Mouse (Mus musculus) limb, embryonic 10.5 days (tissue): Measurements from ENCODE around the gene Olfr1441. TPM values are rescaled to one million over a fixed set of nuclear protein-coding genes. Genes with fewer than 3 reads are reported as not detected.

Experiments
- DNase-seq: peaks from one replicate; pipeline ENCODE4 v3.0.0-alpha.2; 2017; ENCODE audit warnings: low spot score
- H3K27ac ChIP-seq: fragments of 300-500 bp; sonication (generic); 2 replicates; pipeline ENCODE4 v1.5.1; 2016; ENCODE audit warnings: mild to moderate bottlenecking
- H3K27me3 ChIP-seq: fragments of 300-500 bp; sonication (generic); 2 replicates; pipeline ENCODE4 v1.6.1; 2016; ENCODE audit warnings: low read depth, mild to moderate bottlenecking; ENCODE audit not compliant: poor library complexity, severe bottlenecking
- H3K36me3 ChIP-seq: fragments of 300-500 bp; sonication (generic); 2 replicates; pipeline ENCODE4 v1.6.1; 2016; ENCODE audit warnings: mild to moderate bottlenecking, moderate library complexity
- H3K4me1 ChIP-seq: fragments of 300-500 bp; sonication (generic); 2 replicates; pipeline ENCODE4 v1.6.1; 2016
- H3K4me3 ChIP-seq: fragments of 300-500 bp; sonication (generic); 2 replicates; pipeline ENCODE4 v1.5.1; 2016; ENCODE audit warnings: mild to moderate bottlenecking, moderate library complexity
- H3K9me3 ChIP-seq: fragments of 300-500 bp; sonication (generic); replicated peaks from 2 replicates; pipeline ENCODE4 v1.6.1; 2016; ENCODE audit warnings: mild to moderate bottlenecking
- WGBS: fragments of 180-500 bp; shearing (Covaris S2); methylation state at CpG from one replicate; pipeline ENCODE4 v1.1.7; 2016; 5-methylcytosine and 5-hydroxymethylcytosine counted together
- polyA plus RNA-seq: library from polyadenylated mRNA; unstranded; fragments of >200 nt; fragmentation: Nextera tagmentation; extraction: Ambion mirVana; gene quantifications from 2 replicates; pipeline ENCODE4 v1.2.1, GENCODE M21; 2016

Olfr1441 gene
- polyA plus RNA-seq = not detected in 2 replicates

GRCm38 (mm10) chr19:12417361-12417760 lies at the start of gene Olfr1441:
TSS of gene Olfr1441 (plus strand) at chr19:12417433.
- no peaks in the 10 kb centered on the region for H3K27me3 ChIP-seq
- H3K27ac ChIP-seq = no peak within 1 kb of the TSS
- H3K4me1 ChIP-seq = no peaks in the 10 kb centered on the region
- H3K4me3 ChIP-seq = no peak within 1 kb of the TSS
- H3K36me3 ChIP-seq = no peaks in the 10 kb centered on the region
- DNase-seq = no peak
- no peaks in the 10 kb centered on the region for H3K9me3 ChIP-seq

- 85% methylated on average over 3 of the region's 3 CpGs for WGBS
- Histone ChIP-seq H3K4me1 (no peaks in the 10 kb centered on the region), H3K27me3 (no peaks in the 10 kb centered on the region), H3K27ac (no peak overlapping the region), H3K4me3 (no peak overlapping the region), H3K9me3 (no peaks in the 10 kb centered on the region), H3K36me3 (no peaks in the 10 kb centered on the region)
- no peak for DNase-seq
Measured at GRCm38 (mm10) chr19:12373004-12373403, 44.2 kb upstream of the Olfr1441 start.

DNA sequence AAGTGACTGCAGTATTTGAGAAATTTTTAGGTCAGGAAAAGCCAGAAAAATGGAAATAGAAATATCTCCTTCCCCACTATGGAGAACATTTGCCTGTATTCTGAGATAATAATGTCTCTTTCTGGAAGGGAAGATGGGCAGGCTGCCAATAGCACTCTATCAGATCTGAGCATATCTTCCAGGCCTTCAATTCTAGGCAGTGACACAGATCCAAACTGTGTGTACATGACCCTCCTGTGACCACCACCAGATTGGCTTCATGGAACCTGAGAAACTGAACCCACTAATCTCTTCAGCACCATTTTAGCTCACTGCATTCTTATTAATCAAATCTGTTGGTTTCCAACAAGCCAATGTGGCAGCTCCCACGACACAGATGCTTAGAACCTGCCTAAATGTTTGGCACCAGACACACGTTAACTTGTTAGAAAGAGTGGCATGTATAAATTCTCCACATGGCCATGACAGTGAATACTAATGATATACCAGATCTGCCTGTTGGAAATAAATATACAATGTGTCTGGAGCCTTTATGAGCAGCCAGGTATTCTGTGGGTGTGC lies 42.7 kb upstream of the Olfr1441 start:
- 67% methylated on average over 2 of the region's 2 CpGs for WGBS
- no peak for DNase-seq
- Histone ChIP-seq H3K4me1 (no peaks in the 10 kb centered on the region), H3K27me3 (no peaks in the 10 kb centered on the region), H3K36me3 (no peaks in the 10 kb centered on the region), H3K27ac (no peak overlapping the region), H3K4me3 (no peak overlapping the region), H3K9me3 (no peaks in the 10 kb centered on the region)

DNA sequence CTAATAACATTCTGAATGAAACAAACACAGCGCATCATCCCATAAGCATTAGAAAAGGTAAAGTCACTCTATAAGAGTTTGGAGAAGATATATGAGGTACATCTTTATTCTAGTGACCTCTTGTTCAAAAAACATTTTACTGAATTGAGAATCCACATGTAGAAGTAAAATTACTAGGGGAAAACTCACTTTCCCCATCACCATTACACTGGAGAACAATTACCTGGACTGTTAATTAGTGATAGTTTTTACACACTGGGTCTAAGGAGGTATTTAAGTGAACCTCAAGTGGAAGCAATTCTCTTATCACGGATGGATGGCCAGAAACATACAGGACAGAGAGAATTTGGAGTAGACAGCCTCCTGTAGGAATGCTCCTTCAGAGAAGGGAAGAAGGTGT lies 30.3 kb upstream of the Olfr1441 start, which contains the start of gene Olfr1440:
Gene Olfr1440 (plus strand): TSS at position 301 of the 400 bp plus-strand sequence.
- Histone ChIP-seq H3K4me1 (no peaks in the 10 kb centered on the region), H3K9me3 (no peaks in the 10 kb centered on the region), H3K27ac (no peak within 1 kb of the TSS), H3K36me3 (no peaks in the 10 kb centered on the region), H3K4me3 (no peak within 1 kb of the TSS), H3K27me3 (no peaks in the 10 kb centered on the region)
- 89% methylated on average over 2 of the region's 2 CpGs for WGBS
- no peak for DNase-seq

GRCm38 (mm10) chr19:12413737-12414136 lies 3.5 kb upstream of the Olfr1441 start:
- no peak for DNase-seq

DNA sequence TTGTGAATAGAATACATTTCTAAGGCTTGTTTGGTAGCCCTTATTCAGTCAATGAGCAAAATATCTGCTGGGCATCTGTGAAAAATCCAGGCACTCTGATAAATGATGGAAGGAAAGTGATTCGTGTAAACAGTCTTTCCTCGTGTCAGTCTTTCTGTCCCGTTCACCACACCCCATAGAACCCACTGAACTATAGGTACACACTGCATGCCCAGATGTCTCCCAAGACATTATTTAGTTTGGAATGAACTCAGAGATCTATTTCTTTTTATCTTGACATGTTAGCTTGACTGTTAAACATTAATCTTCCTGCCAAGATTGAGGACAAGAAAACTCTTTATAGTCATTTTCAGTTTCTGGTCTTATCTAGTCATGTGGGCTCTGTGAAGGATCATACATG lies 1.1 kb downstream of the Olfr1441 start:
- Histone ChIP-seq H3K27ac (no peak overlapping the region), H3K9me3 (no peaks in the 10 kb centered on the region), H3K4me3 (no peak overlapping the region), H3K4me1 (no peaks in the 10 kb centered on the region), H3K36me3 (no peaks in the 10 kb centered on the region), H3K27me3 (no peaks in the 10 kb centered on the region)
- no peak for DNase-seq
- 89% methylated on average over 3 of the region's 3 CpGs for WGBS

More at GRCm38 (mm10) chr19:12413737-12414136, 3.5 kb upstream of the Olfr1441 start:
- Histone ChIP-seq H3K4me1 (no peaks in the 10 kb centered on the region), H3K4me3 (no peak overlapping the region), H3K27me3 (no peaks in the 10 kb centered on the region), H3K9me3 (no peaks in the 10 kb centered on the region), H3K27ac (no peak overlapping the region), H3K36me3 (no peaks in the 10 kb centered on the region)

DNA sequence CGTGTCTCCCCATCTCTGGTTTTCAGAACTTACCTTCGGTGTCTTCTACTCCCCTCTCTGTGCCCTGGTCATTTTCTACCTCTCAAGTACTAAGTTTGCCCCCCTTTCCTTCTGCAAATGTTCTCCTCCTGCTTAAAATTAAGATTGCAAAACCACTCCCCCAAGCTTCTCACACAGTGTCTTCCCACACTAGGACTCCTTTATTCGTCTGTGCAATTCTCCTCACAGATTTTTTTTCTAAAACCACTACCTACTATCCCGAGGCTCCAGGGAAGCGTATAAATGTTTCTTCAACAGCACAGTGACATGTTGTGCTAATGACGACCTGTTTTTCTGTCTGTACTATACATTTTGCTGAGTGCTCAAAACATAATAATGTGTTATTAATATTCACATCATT lies 3.3 kb downstream of the Olfr1441 start:
- WGBS = 86% methylated on average over 6 of the region's 6 CpGs
- Histone ChIP-seq H3K4me3 (no peak overlapping the region), H3K27ac (no peak overlapping the region), H3K4me1 (no peaks in the 10 kb centered on the region), H3K36me3 (no peaks in the 10 kb centered on the region), H3K9me3 (no peaks in the 10 kb centered on the region), H3K27me3 (no peaks in the 10 kb centered on the region)
- DNase-seq = no peak

GRCm38 (mm10) chr19:12421680-12422079 lies 4.4 kb downstream of the Olfr1441 start:
- Histone ChIP-seq H3K4me3 (no peak overlapping the region), H3K27me3 (no peaks in the 10 kb centered on the region), H3K36me3 (no peaks in the 10 kb centered on the region), H3K9me3 (no peaks in the 10 kb centered on the region), H3K4me1 (no peaks in the 10 kb centered on the region), H3K27ac (no peak overlapping the region)
- no peak for DNase-seq
- WGBS = 86% methylated on average over 1 of the region's 1 CpGs

DNA sequence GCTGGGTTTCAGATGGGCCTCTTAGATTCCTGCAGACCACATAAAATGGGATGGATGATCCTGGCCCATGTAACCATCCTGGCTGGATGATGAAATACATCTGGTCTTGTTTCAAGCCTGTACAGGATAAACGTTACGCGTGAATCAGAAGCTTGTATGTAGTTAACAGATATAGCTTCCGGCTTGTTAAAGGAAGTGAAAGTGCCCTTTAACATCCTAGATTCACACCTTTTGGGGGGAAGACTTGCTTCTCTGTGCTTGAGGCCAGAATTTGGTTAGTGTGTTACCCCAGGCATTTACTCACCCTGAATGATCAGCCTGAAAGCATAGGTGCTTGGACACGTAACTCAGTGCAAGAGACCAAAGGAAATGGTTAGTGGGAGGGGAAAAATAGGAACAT lies 9.9 kb downstream of the Olfr1441 start:
- no peaks in the 10 kb centered on the region for H3K4me1 ChIP-seq
- no peak overlapping the region for H3K4me3 ChIP-seq
- WGBS = 89% methylated on average over 5 of the region's 5 CpGs
- H3K9me3 ChIP-seq = no peaks in the 10 kb centered on the region
- no peak overlapping the region for H3K27ac ChIP-seq
- H3K36me3 ChIP-seq = no peaks in the 10 kb centered on the region
- DNase-seq = no peak
- no peaks in the 10 kb centered on the region for H3K27me3 ChIP-seq

GRCm38 (mm10) chr19:12427605-12428004 lies 10.4 kb downstream of the Olfr1441 start, which contains the start of gene Pfpl:
TSS of gene Pfpl (plus strand) at chr19:12427905.
- Histone ChIP-seq H3K9me3 (no peaks in the 10 kb centered on the region), H3K4me1 (no peaks in the 10 kb centered on the region), H3K27ac (no peak within 1 kb of the TSS), H3K36me3 (no peaks in the 10 kb centered on the region), H3K4me3 (no peak within 1 kb of the TSS), H3K27me3 (no peaks in the 10 kb centered on the region)
- no peak for DNase-seq
- 95% methylated on average over 6 of the region's 6 CpGs for WGBS

- WGBS = 13% methylated on average over 2 of the region's 2 CpGs
- Histone ChIP-seq H3K36me3 (no peaks in the 10 kb centered on the region), H3K4me3 (no peak overlapping the region), H3K27me3 (no peaks in the 10 kb centered on the region), H3K27ac (no peak overlapping the region), H3K9me3 (no peaks in the 10 kb centered on the region), H3K4me1 (no peaks in the 10 kb centered on the region)
- DNase-seq = peak; percentile 31
Measured at GRCm38 (mm10) chr19:12433033-12433432, 15.8 kb downstream of the Olfr1441 start.

DNA sequence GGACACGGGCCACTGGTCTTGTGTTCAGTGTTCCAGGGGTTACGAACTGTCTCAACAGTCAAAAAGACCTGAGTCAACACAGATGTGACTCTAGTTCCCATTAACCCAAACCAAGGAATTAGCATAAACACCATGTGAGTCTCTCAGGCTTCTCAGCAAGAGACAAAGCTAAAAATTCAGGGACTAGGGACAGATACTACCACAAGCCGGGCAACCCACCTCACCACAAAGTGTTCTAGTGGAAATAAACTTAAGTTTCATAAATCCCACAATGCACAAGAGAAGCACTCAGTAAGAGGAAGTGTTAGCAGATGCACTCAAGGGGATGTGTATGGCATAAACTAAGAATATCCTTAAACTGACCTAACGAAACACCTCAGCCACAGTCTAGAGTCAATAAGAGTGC lies 17.8 kb downstream of the Olfr1441 start:
- DNase-seq = no peak
- no peak overlapping the region for H3K27ac ChIP-seq
- no peak overlapping the region for H3K4me3 ChIP-seq
- H3K9me3 ChIP-seq = no peaks in the 10 kb centered on the region
- no peaks in the 10 kb centered on the region for H3K36me3 ChIP-seq
- no peaks in the 10 kb centered on the region for H3K4me1 ChIP-seq
- H3K27me3 ChIP-seq = no peaks in the 10 kb centered on the region
- WGBS = 94% methylated on average over 4 of the region's 4 CpGs

GRCm38 (mm10) chr19:12435750-12436524 lies 18.7 kb downstream of the Olfr1441 start:
- Histone ChIP-seq H3K27ac (no peak overlapping the region), H3K36me3 (no peaks in the 10 kb centered on the region), H3K9me3 (no peaks in the 10 kb centered on the region), H3K27me3 (no peaks in the 10 kb centered on the region), H3K4me1 (no peaks in the 10 kb centered on the region), H3K4me3 (no peak overlapping the region)
- WGBS = 82% methylated on average over 4 of the region's 4 CpGs
- DNase-seq = no peak
